Mouse (Mus musculus) cerebellum, postnatal 10 days (tissue): ENCODE measurements at regions not wholly inside any gene's neighbourhood (a gene's known extent, or its start where the extent isn't known, plus 50 kb on each side); places are given as distances from the start of the nearest gene placed in this dataset.

Source experiments
- DNase-seq, 2 experiments: peaks; one replicate each; pipeline ENCODE4 v3.0.0; 2021; ENCODE audit warnings: mixed read lengths in 2 of 2

DNA sequence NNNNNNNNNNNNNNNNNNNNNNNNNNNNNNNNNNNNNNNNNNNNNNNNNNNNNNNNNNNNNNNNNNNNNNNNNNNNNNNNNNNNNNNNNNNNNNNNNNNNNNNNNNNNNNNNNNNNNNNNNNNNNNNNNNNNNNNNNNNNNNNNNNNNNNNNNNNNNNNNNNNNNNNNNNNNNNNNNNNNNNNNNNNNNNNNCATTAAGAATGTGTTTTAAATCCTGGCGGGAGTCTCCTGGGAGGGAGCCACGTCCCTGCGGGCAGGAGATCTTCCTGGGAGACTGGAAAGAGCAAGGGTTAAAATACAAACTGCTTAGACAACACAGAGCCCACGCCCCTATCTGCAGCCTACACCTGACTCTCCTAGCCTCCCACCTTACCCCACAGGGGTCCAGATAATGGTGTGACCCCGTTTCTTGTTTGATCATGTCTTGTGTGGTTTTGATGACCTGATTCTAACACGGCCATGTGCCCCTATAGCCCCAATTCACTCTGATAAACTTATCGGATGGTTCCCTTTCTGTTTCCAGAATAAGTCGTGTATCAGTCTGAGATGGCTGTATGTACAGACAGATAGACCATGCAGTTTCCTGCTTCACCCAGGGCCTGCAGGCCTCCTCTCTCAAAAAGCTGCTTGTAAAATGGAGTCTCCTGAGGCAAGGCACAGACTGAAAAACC is 160.8 kb downstream of the Rpl14 start:
- no peak for DNase-seq

GRCm38 (mm10) chr9:120732650-120733293 is 161.5 kb downstream of the Rpl14 start:
- no peak for DNase-seq

DNA sequence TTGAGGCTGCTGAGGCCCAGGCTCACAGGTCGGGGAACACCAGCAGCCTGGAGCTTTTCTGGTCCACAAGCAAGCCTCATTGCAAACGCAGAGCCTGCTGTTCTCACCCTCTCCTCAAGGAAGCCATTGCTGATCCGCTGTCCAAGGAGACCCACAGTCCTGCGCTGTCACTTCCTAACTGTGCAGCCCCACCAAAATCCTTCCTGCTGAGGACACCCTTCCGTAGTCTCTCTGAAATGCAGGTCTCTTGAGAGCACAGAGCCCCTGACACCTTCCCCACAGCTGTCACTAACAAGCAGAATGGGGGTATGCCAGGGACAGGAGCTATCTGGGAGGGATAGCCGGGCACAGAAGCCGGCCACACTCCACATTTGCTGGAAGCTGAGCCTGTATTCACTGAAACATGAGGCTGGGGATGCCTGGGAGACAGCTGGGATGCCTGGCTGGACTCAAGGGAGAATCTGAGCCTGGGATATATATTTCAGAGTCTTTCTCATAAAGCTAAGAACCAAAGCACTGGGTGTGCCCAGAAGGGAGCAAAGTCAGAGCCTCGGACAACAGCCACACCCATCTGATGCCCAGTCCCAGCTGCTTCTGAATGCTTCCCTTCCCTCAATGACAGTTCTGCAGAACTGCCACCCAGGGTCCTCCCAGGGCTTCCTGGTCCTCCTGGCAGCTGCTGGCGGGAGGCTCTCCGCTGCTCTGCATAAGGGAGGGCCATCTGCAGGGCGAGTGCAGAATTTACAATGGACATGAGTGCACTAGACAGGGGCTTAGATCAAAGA is 162.6 kb downstream of the Rpl14 start:
- peak; percentile 47 to 56 for DNase-seq

GRCm38 (mm10) chr9:120735217-120735616 is 164.0 kb downstream of the Rpl14 start:
- peak in 1 of 2 experiments; percentile 15 for DNase-seq

GRCm38 (mm10) chr9:120737956-120738355 is 166.7 kb downstream of the Rpl14 start:
- DNase-seq: no peak

DNA sequence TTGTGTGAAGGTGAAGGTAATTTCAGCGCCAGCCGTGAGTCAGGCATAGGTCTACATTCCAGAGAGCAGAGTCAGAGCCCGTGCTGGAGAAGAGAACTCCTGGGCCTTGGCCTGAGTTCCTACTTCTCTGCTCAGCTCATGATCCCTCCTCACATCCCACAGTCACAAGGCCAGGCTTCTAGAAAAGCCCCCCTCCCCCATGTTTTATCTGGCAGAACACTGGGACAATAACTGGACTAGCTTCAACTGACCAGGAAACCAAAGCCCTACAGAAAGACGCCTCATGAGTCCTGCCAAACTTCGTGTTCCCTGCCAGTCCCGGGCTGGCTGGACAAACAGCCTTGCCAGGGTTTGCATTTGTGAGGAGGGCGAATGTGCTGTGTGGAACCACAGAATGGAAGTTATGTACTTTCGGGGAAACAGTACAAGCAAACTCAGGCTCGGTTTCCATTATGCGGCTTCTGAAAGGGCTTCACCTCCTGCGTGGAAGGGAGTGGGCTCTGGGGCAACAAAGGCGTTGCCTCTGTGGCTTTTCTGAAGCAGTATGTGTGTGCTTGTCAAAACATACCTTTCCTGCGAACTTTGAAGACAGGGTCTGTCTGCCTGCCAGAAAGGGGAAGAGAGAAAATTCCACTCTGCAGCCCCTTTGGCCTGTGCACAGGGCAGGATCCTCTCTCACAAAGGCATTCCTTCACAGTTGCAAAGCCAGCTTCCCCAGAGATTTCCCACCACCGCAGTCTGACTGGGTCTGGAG is 168.1 kb downstream of the Rpl14 start:
- DNase-seq: peak; percentile 42 to 56

GRCm38 (mm10) chr9:120739953-120740524 is 168.8 kb downstream of the Rpl14 start:
- no peak for DNase-seq

GRCm38 (mm10) chr9:120741521-120741920 is 170.3 kb downstream of the Rpl14 start:
- DNase-seq: peak in 1 of 2 experiments; percentile 23

GRCm38 (mm10) chr9:120743455-120743854 is 172.2 kb downstream of the Rpl14 start:
- DNase-seq: no peak

GRCm38 (mm10) chr9:120745674-120746073 is 174.4 kb downstream of the Rpl14 start:
- DNase-seq: no peak

DNA sequence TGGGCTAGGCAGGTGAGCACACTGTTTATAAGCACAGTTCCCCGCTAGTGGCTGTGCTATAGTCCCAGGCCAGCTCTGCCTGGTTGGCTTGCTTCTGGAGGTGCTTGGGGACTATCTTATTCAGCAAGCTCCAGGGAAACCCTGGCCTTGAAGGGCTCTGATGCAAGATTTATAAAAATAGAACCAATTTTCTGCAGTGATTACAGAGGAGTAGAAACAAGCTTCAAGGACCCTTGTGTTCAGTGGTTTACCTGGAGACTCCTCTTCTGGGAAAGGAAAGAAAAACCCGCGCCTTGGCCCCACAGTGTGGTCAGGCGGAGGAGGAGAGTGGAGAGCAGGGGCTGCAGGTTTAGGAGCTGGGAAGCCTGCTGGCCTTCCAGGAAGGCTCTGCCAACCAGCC is 178.2 kb upstream of the Ctnnb1 start:
- no peak for DNase-seq

DNA sequence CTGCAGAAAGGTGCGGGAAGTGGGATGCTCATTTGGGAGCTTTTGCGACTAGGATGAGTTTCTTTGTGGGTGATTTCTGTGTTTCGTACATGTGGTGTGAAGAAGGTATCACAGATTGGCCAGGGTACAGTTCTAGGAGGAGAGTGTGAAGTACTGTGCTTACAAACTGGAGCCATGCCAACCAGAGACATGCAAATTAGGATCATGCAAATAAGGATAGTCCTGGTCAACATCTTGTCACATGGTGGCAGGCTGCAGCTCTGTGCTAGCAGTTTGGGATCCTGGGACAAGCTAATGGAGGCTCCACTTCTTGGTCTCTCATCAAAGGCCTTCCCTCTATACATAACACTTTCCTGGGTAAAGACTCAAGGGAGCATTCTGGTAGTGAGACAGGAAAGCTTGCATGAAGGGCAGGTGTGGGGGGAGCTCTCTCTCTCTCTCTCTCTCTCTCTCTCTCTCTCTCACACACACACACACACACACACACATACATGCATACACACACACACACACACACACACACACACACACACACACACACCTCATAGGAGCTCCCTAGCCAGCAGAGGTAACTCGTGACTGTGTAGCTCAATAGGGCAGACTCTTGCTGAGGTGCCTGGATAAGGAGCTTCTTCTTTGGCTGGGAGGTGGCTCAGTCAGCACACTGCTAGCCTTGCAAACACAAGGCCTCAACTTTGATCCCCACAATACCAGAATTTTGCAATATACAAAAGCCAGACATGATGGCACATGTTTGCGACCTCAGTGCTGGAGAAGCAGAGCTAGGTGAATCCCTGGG is 177.1 kb upstream of the Ctnnb1 start:
- peak in 1 of 2 experiments; percentile 20 for DNase-seq

- no peak for DNase-seq
These were observed 174.9 kb upstream of the Ctnnb1 start for GRCm38 (mm10) chr9:120754151-120754550.

- no peak for DNase-seq
These were observed 173.5 kb upstream of the Ctnnb1 start for GRCm38 (mm10) chr9:120755486-120755885.

GRCm38 (mm10) chr9:120758003-120758402 is 171.0 kb upstream of the Ctnnb1 start:
- no peak for DNase-seq

DNA sequence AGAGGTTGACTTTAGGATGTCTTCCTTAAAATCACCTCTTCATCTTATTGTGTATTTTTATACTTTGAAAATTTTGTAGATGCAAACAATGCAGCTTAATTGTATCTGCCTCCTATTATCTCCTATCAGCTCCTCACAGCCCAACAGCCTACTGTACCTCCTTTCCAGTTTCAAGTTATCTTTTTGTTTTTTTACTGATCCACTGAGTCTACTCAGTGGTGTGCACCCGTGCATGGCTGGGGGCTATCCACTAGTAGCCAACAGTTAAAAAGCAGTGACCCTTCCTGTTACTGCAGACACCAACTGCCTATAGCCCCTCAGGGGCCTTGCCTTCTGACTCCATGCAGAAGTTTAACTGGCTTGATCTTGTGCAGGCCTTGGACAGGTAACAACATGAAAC is 170.4 kb upstream of the Ctnnb1 start:
- DNase-seq: no peak

GRCm38 (mm10) chr9:120759771-120760170 is 169.2 kb upstream of the Ctnnb1 start:
- peak; percentile 68 to 85 for DNase-seq

GRCm38 (mm10) chr9:120763802-120764201 is 165.2 kb upstream of the Ctnnb1 start:
- DNase-seq: no peak

- DNase-seq: no peak
These were observed 164.4 kb upstream of the Ctnnb1 start for GRCm38 (mm10) chr9:120764663-120765062.

- DNase-seq: no peak
These were observed 163.7 kb upstream of the Ctnnb1 start for GRCm38 (mm10) chr9:120765292-120765691.

- DNase-seq: no peak
These were observed 162.1 kb upstream of the Ctnnb1 start for GRCm38 (mm10) chr9:120766881-120767280.

DNA sequence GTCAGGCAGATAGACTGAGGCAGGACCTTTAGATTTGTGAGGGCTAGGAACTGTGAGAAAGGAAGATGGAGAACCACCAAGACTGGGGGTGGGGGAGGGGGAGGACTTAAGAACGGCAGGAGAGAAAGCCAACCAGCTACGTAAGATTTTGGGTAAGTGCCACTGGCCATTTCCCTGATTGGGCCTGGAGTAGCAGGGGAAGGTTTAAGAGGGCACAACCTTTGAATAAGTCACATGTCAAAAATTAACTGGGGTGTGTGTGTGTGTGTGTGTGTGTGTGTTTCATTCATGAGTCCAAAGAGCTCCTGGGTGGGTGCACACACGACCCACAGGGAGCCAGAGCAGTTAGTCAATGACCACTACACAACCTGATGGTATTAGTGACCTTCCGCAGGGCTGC is 161.6 kb upstream of the Ctnnb1 start:
- no peak for DNase-seq
